Mouse (Mus musculus) midbrain, embryonic 14.5 days (tissue): ENCODE results near the gene Ccnl2. TPM values are rescaled to one million over a fixed set of nuclear protein-coding genes. Genes with fewer than 3 reads are reported as not detected.

ENCODE experiments used
- ATAC-seq: fragments of 200-750 bp; cut with Nextera tagmentation; 2 replicates; pipeline ENCODE4 v1.8.0; 2017; ENCODE audit warnings: moderate number of reproducible peaks, moderate library complexity; ENCODE audit not compliant: low FRiP score, low TSS enrichment
- DNase-seq: peaks from one replicate; pipeline ENCODE4 v3.0.0-alpha.2; 2015
- H3K27ac ChIP-seq: fragments of 300-500 bp; sonication (generic); replicated peaks from 2 replicates; pipeline ENCODE4 v1.5.1; 2014; ENCODE audit warnings: mild to moderate bottlenecking, low read depth, low read length, moderate library complexity
- H3K27me3 ChIP-seq: fragments of 300-500 bp; sonication (generic); 2 replicates; pipeline ENCODE4 v1.6.1; 2014; ENCODE audit warnings: low read length, control low read depth, mixed read lengths; ENCODE audit not compliant: control insufficient read depth, insufficient read depth
- H3K36me3 ChIP-seq: fragments of 300-500 bp; sonication (generic); 2 replicates; pipeline ENCODE4 v1.6.1; 2014; ENCODE audit warnings: low read length, control low read depth; ENCODE audit not compliant: control insufficient read depth, insufficient read depth
- H3K4me1 ChIP-seq: fragments of 300-500 bp; sonication (generic); 2 replicates; pipeline ENCODE4 v1.6.1; 2014; ENCODE audit warnings: mild to moderate bottlenecking, antibody characterized with exemption, low read length, control low read depth; ENCODE audit not compliant: control insufficient read depth, insufficient read depth
- H3K4me2 ChIP-seq: fragments of 300-500 bp; sonication (generic); 2 replicates; pipeline ENCODE4 v1.6.1; 2014; ENCODE audit warnings: mild to moderate bottlenecking, low read length, moderate library complexity
- H3K4me3 ChIP-seq: fragments of 300-500 bp; sonication (generic); replicated peaks from 2 replicates; pipeline ENCODE4 v1.5.1; 2014; ENCODE audit warnings: low read depth, low read length
- H3K9ac ChIP-seq: fragments of 300-500 bp; sonication (generic); replicated peaks from 2 replicates; pipeline ENCODE4 v1.6.1; 2014; ENCODE audit warnings: mild to moderate bottlenecking, low read length, moderate library complexity
- H3K9me3 ChIP-seq: fragments of 300-500 bp; sonication (generic); 2 replicates; pipeline ENCODE4 v1.6.1; 2016; ENCODE audit warnings: low read length, control low read depth, mixed read lengths; ENCODE audit not compliant: control insufficient read depth
- WGBS: fragments of 180-500 bp; shearing (Covaris S2); extraction: QIAGEN DNeasy Blood & Tissue Kit; methylation state at CpG from one replicate; pipeline ENCODE4 v1.1.7; 2014; 5-methylcytosine and 5-hydroxymethylcytosine counted together
- polyA plus RNA-seq: library from polyadenylated mRNA; unstranded; fragments of >200 nt; fragmentation: Nextera tagmentation; extraction: Ambion mirVana; gene quantifications from 2 replicates; pipeline ENCODE4 v1.2.1, GENCODE M21; 2014

The Ccnl2 gene
- polyA plus RNA-seq, 1 experiment from 2014 or later = 162 TPM

- Histone ChIP-seq H3K4me1 (peaks cover 16% of the 10 kb centered on the region; the same call in 1 of the 2 replicates), H3K9me3 (no peaks in the 10 kb centered on the region), H3K9ac (peak overlapping the region; percentile 52), H3K27me3 (peaks cover 24% of the 10 kb centered on the region; the same call in 1 of the 2 replicates), H3K36me3 (no peaks in the 10 kb centered on the region), H3K4me2 (peak overlapping the region; percentile 67), H3K27ac (peak overlapping the region; percentile 53), H3K4me3 (peak overlapping the region; percentile 36)
- 68% methylated on average over 9 of the region's 9 CpGs for WGBS
- DNase-seq (peak; percentile 48), ATAC-seq (no peak)
These were observed 37.1 kb upstream of the Ccnl2 start for GRCm38 (mm10) chr4:155774971-155775740.

DNA sequence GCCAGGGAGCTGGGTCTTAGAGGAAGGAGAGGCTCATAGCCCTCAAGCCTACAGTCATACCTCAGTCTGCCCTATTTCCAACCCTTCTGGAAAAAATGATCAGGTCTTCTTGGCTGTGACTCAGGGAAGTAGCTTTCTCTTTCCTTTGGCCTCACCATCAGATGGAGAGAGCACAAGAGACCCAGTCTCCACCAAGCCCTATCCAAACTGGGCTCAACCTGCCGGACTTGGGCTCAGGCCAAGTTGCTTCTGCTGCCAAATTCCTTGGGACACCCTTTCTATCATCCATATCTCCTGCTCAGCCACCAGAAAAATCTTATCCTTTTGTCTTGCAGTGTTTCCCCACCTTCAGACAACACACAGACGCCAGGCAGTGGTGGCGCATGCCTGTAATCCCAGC is 36.4 kb upstream of the Ccnl2 start:
- no peak overlapping the region for H3K9ac ChIP-seq
- H3K36me3 ChIP-seq = no peaks in the 10 kb centered on the region
- no peak overlapping the region for H3K4me3 ChIP-seq
- no peak for DNase-seq
- peaks cover 24% of the 10 kb centered on the region; the same call in 1 of the 2 replicates for H3K27me3 ChIP-seq
- H3K27ac ChIP-seq = 0 out of 2 replicates have a peak overlapping the region, but pooled peaks have one; percentile 13
- H3K9me3 ChIP-seq = no peaks in the 10 kb centered on the region
- no peak overlapping the region for H3K4me2 ChIP-seq
- 83% methylated on average over 3 of the region's 3 CpGs for WGBS
- H3K4me1 ChIP-seq = peaks cover 12% of the 10 kb centered on the region; the same call in 1 of the 2 replicates
- no peak for ATAC-seq

DNA sequence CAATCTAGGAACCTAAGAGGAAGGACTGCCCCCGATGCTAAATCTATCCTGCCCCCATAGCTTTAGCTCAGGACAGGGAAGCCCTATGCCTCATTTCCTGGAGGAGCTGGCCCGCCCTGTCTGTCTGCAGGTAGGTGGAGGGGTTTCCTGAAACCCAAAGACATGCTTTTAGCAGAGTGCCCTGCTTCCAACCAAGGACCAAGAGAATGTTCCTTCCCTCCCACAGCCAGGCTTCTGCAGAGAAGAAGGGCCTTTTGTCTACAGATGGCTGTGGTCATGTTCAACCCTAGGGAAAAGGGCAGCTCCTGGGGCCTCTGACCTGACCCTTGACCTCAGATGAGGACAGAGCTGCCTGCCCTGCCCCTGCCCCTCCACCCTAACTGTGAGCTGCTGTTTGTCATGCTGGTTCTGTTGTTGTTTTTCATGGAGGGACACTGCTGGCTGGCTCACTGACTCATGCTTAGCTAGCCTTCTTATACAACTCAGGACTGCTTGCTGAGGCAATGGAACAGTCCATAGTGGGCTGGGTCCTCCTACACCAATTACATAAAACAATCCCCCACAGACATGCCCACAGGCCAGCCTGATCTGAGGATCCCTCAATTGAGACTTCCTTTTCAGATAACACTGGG is 35.5 kb upstream of the Ccnl2 start:
- ATAC-seq = no peak

DNA sequence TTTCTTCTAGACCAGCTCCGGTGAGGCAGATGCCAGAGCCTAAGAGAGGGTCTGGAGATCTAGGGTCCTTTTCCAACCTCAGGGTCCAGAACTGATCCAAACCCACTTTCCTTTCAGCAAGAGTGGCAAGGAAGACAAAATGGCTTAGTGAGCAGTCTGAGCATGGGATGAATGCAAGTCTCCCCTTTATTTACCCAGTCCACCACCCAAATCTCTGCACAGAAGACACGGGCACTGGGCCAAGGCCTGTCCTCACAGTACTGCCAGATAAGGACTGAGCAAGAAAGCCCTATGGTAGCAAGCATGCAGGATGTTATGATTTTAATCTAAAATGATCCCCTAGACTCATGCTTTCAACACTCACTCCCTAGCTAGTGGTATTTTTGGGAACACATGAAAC is 34.5 kb upstream of the Ccnl2 start:
- Histone ChIP-seq H3K9ac (no peak overlapping the region), H3K27me3 (peaks cover 18% of the 10 kb centered on the region; the same call in 1 of the 2 replicates), H3K27ac (no peak overlapping the region), H3K4me3 (no peak overlapping the region), H3K9me3 (no peaks in the 10 kb centered on the region), H3K36me3 (no peaks in the 10 kb centered on the region), H3K4me2 (no peak overlapping the region), H3K4me1 (peaks cover 12% of the 10 kb centered on the region; the same call in 1 of the 2 replicates)
- ATAC-seq (no peak), DNase-seq (no peak)
- WGBS = 83% methylated on average over 2 of the region's 2 CpGs

More for the DNA sequence above, 35.5 kb upstream of the Ccnl2 start:
- H3K4me1 ChIP-seq = peaks cover 12% of the 10 kb centered on the region; the same call in 1 of the 2 replicates
- H3K9me3 ChIP-seq = no peaks in the 10 kb centered on the region
- no peak overlapping the region for H3K9ac ChIP-seq
- H3K4me3 ChIP-seq = no peak overlapping the region
- H3K27ac ChIP-seq = no peak overlapping the region
- no peak overlapping the region for H3K4me2 ChIP-seq
- H3K36me3 ChIP-seq = no peaks in the 10 kb centered on the region
- DNase-seq = no peak
- WGBS = 34% methylated on average over 2 of the region's 2 CpGs
- H3K27me3 ChIP-seq = peaks cover 24% of the 10 kb centered on the region; the same call in 1 of the 2 replicates

DNA sequence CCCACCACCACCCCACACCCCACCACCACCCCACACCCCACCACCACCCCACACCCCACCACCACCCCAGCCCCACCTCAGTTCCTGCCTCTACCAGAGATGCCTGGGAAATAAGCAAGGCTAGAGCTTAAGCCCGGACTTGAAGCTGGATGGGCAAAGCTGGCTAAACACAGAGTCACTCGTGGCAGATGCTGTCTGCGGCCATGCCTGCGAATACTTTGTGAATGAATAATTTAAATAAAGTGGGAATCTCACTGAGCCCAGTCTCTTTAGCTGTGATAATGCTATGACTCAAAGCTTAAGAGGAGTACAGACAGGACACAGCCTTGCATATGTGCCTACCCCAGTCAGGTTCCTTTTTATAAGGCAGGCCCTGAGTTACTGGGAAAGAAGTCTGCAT is 32.8 kb upstream of the Ccnl2 start:
- H3K27me3 ChIP-seq = peaks cover 4% of the 10 kb centered on the region; the same call in 1 of the 2 replicates
- WGBS = 84% methylated on average over 4 of the region's 4 CpGs
- peaks cover 6% of the 10 kb centered on the region; the same call in 1 of the 2 replicates for H3K4me1 ChIP-seq
- H3K4me3 ChIP-seq = no peak overlapping the region
- no peak overlapping the region for H3K27ac ChIP-seq
- H3K36me3 ChIP-seq = no peaks in the 10 kb centered on the region
- no peak for ATAC-seq
- no peaks in the 10 kb centered on the region for H3K9me3 ChIP-seq
- DNase-seq = no peak
- no peak overlapping the region for H3K9ac ChIP-seq
- H3K4me2 ChIP-seq = no peak overlapping the region

GRCm38 (mm10) chr4:155780895-155781294 is 31.4 kb upstream of the Ccnl2 start:
- no peaks in the 10 kb centered on the region for H3K9me3 ChIP-seq
- no peaks in the 10 kb centered on the region; the same call in 1 of the 2 replicates for H3K4me1 ChIP-seq
- 27% methylated on average over 6 of the region's 6 CpGs for WGBS
- peak; percentile 19 for DNase-seq
- no peaks in the 10 kb centered on the region for H3K36me3 ChIP-seq
- H3K9ac ChIP-seq = no peak overlapping the region
- H3K4me2 ChIP-seq = no peak overlapping the region
- no peak for ATAC-seq
- H3K27me3 ChIP-seq = no peaks in the 10 kb centered on the region
- no peak overlapping the region for H3K4me3 ChIP-seq
- no peak overlapping the region for H3K27ac ChIP-seq

DNA sequence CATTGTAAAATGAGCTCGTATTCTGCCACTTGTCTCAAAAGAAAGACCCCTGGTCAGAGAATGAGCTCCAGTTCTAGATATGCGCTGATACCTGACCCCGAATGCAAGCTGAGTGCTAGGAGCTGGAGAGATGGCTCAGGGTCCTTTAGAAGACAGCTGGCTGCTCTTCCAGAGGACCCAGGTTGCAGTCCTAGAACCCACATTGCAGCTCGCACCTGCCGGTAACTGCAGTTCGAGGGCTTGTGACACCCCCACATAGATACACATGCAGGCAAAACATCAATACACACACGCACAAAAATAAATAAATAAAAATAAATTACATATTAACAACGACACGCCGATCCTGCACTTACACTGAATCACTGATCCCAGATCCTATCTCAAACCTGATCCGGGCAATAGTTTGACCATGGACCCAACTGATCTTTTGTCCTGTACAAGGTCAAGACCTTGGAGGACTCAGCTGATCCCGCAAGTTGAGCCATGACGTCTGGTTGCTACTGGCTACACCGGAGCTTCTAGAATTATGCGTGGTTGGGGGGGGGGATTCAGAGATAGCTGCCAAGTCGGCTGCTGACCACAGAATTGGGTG is 28.7 kb upstream of the Ccnl2 start:
- Histone ChIP-seq H3K4me3 (peak overlapping the region; percentile 61), H3K27me3 (no peaks in the 10 kb centered on the region), H3K4me2 (peak overlapping the region; percentile 69), H3K36me3 (no peaks in the 10 kb centered on the region), H3K27ac (peak overlapping the region; percentile 92), H3K4me1 (no peaks in the 10 kb centered on the region; the same call in 1 of the 2 replicates), H3K9ac (peak overlapping the region; percentile 82), H3K9me3 (no peaks in the 10 kb centered on the region)
- WGBS = 38% methylated on average over 16 of the region's 16 CpGs
- no peak; the same call in 1 of the 2 replicates for ATAC-seq
- DNase-seq = peak; percentile 39

DNA sequence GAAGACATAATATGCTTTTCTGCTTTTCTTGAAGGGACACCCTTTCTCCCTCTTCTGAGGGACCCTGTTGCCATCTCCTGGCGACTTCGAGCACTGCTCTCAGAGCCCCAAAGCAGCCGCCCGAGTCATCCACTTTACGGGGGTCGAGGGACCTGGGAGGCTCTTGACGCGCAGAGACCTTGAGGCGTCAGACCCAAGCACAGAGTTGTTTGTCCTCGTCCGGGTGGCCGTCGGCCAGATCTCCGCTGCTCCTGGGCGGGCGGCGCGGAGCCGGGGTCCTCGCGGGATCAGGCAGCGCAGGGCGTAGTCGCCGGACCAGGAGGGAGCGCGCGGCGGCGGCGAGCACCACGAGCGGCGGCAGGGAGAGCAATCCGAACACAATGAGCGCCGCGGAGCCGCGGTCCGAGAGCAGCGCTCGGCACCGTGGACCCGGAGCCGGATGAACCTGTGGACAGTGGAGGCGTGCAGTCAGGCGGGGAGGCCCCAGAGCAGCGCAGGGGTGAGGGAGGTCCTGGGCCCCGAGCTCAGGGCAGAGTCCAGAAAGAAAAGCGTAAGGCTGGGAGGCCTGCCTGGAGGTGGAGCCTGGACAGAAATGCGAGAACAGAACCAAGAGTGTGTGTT is 28.1 kb upstream of the Ccnl2 start:
- Histone ChIP-seq H3K36me3 (no peaks in the 10 kb centered on the region), H3K27ac (peak overlapping the region; percentile 92), H3K4me2 (peak overlapping the region; percentile 69), H3K4me3 (peak overlapping the region; percentile 61), H3K9me3 (no peaks in the 10 kb centered on the region), H3K9ac (peak overlapping the region; percentile 82), H3K27me3 (no peaks in the 10 kb centered on the region), H3K4me1 (no peaks in the 10 kb centered on the region; the same call in 1 of the 2 replicates)
- DNase-seq (peak; percentile 90), ATAC-seq (peak; percentile 86)
- under 1% methylated on average over 52 of the region's 52 CpGs for WGBS
